Mouse (Mus musculus) kidney, embryonic 15.5 days (tissue): ENCODE measurements at regions not wholly inside any gene's neighbourhood (a gene's known extent, or its start where the extent isn't known, plus 50 kb on each side); places are given as distances from the start of the nearest gene placed in this dataset.

Source experiments
- ATAC-seq: fragments of 200-750 bp; cut with Nextera tagmentation; replicated peaks from 2 replicates; pipeline ENCODE4 v1.8.0; 2017; ENCODE audit warnings: moderate TSS enrichment; ENCODE audit not compliant: low FRiP score
- H3K27ac ChIP-seq: fragments of 300-500 bp; sonication (generic); 2 replicates; pipeline ENCODE4 v1.5.1; 2015; ENCODE audit warnings: mild to moderate bottlenecking, inconsistent platforms
- H3K27me3 ChIP-seq: fragments of 300-500 bp; sonication (generic); 2 replicates; pipeline ENCODE4 v1.6.1; 2015; ENCODE audit warnings: inconsistent platforms
- H3K36me3 ChIP-seq: fragments of 300-500 bp; sonication (generic); 2 replicates; pipeline ENCODE4 v1.6.1; 2015; ENCODE audit warnings: inconsistent platforms
- H3K4me1 ChIP-seq: fragments of 300-500 bp; sonication (generic); 2 replicates; pipeline ENCODE4 v1.6.1; 2015; ENCODE audit warnings: inconsistent platforms
- H3K4me2 ChIP-seq: fragments of 300-500 bp; sonication (generic); 2 replicates; pipeline ENCODE4 v1.6.1; 2015; ENCODE audit warnings: moderate library complexity, mild to moderate bottlenecking, inconsistent platforms
- H3K4me3 ChIP-seq: fragments of 300-500 bp; sonication (generic); replicated peaks from 2 replicates; pipeline ENCODE4 v1.5.1; 2015; ENCODE audit warnings: mild to moderate bottlenecking, inconsistent platforms
- H3K9ac ChIP-seq: fragments of 300-500 bp; sonication (generic); 2 replicates; pipeline ENCODE4 v1.6.1; 2015; ENCODE audit warnings: mild to moderate bottlenecking, inconsistent platforms
- H3K9me3 ChIP-seq: fragments of 300-500 bp; sonication (generic); replicated peaks from 2 replicates; pipeline ENCODE4 v1.6.1; 2016; ENCODE audit warnings: inconsistent platforms
- WGBS: fragments of 180-500 bp; shearing (Covaris S2); methylation state at CpG from one replicate; pipeline ENCODE4 v1.1.7; 2015; ENCODE audit warnings: mixed read lengths; 5-methylcytosine and 5-hydroxymethylcytosine counted together

DNA sequence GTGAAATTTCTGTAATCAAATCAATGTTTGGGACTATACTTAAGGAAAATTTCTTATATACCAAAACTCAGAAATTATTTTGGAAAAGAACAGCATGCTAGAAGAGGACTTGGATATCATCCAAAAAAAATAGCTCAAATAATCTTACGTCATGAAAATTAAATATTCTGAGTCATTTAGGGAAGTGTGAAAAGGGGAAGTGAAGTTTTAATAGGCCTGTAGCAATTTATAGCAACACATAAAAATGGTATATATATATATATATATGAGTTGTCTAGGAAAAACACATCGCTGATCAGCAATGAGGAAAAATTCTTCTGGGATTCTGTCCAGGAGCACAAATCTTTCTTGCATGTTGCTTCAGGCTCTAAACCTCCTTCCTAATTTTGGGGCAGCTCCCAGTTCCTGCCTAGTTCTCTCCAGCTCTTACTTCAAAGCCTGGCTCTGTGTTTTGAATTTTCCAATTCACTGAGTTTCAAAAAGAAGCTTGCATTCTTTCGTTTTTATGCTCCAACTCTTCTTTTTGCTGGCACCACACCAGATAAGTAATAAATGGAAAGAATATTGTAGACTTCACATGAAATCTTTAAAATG is 402.5 kb upstream of the Gemin8 start:
- H3K27me3 ChIP-seq = no peaks in the 10 kb centered on the region
- H3K4me3 ChIP-seq = no peak overlapping the region
- H3K9ac ChIP-seq = no peak overlapping the region
- H3K4me2 ChIP-seq = no peak overlapping the region
- WGBS = 48% methylated on average over 3 of the region's 3 CpGs
- no peak overlapping the region for H3K27ac ChIP-seq
- H3K9me3 ChIP-seq = no peaks in the 10 kb centered on the region
- ATAC-seq = peak; percentile 52; the same call in 1 of the 2 replicates
- H3K36me3 ChIP-seq = no peaks in the 10 kb centered on the region
- H3K4me1 ChIP-seq = no peaks in the 10 kb centered on the region
